Mouse (Mus musculus) liver, embryonic 16.5 days (tissue): ENCODE measurements around the gene Cradd. TPM values are rescaled to one million over a fixed set of nuclear protein-coding genes. Genes with fewer than 3 reads are reported as not detected.

Experiments used
- ATAC-seq: fragments of 200-750 bp; cut with Nextera tagmentation; 2 replicates; pipeline ENCODE4 v1.8.0; 2017; ENCODE audit warnings: low read depth, mild to moderate bottlenecking, moderate number of reproducible peaks, moderate library complexity
- H3K27ac ChIP-seq: fragments of 300-500 bp; sonication (generic); 2 replicates; pipeline ENCODE4 v1.5.1; 2014; ENCODE audit warnings: mild to moderate bottlenecking, low read length
- H3K27me3 ChIP-seq: fragments of 300-500 bp; sonication (generic); 2 replicates; pipeline ENCODE4 v1.6.1; 2014; ENCODE audit warnings: low read depth, low read length, mixed read lengths; ENCODE audit not compliant: control insufficient read depth, insufficient read depth
- H3K36me3 ChIP-seq: fragments of 300-500 bp; sonication (generic); 2 replicates; pipeline ENCODE4 v1.6.1; 2014; ENCODE audit warnings: mild to moderate bottlenecking; ENCODE audit not compliant: control insufficient read depth, insufficient read depth
- H3K4me1 ChIP-seq: fragments of 300-500 bp; sonication (generic); 2 replicates; pipeline ENCODE4 v1.6.1; 2014; ENCODE audit warnings: low read depth, low read length, mixed read lengths; ENCODE audit not compliant: control insufficient read depth
- H3K4me2 ChIP-seq: fragments of 300-500 bp; sonication (generic); 2 replicates; pipeline ENCODE4 v1.6.1; 2014; ENCODE audit warnings: low read depth, low read length, mixed read lengths
- H3K4me3 ChIP-seq: fragments of 300-500 bp; sonication (generic); 2 replicates; pipeline ENCODE4 v1.5.1; 2014; ENCODE audit warnings: low read depth, mild to moderate bottlenecking, low read length
- H3K9ac ChIP-seq: fragments of 300-500 bp; sonication (generic); 2 replicates; pipeline ENCODE4 v1.6.1; 2014; ENCODE audit warnings: low read depth, low read length
- H3K9me3 ChIP-seq: fragments of 300-500 bp; sonication (generic); replicated peaks from 2 replicates; pipeline ENCODE4 v1.6.1; 2016; ENCODE audit warnings: low read length; ENCODE audit not compliant: control insufficient read depth
- WGBS: fragments of 180-500 bp; shearing (Covaris S2); extraction: QIAGEN DNeasy Blood & Tissue Kit; methylation state at CpG from one replicate; pipeline ENCODE4 v1.1.7; 2014; ENCODE audit not compliant: insufficient replicate concordance; 5-methylcytosine and 5-hydroxymethylcytosine counted together
- polyA plus RNA-seq: library from polyadenylated mRNA; unstranded; fragments of >200 nt; fragmentation: Nextera tagmentation; extraction: Ambion mirVana; gene quantifications from 2 replicates; pipeline ENCODE4 v1.2.1, GENCODE M21; 2015

The Cradd gene
- polyA plus RNA-seq, 1 experiment from 2014 or later, result 4.4 TPM

GRCm38 (mm10) chr10:95236226-95236625, 87.7 kb downstream of the Cradd start:
- no peak overlapping the region for H3K27ac ChIP-seq
- no peak overlapping the region for H3K9ac ChIP-seq
- no peaks in the 10 kb centered on the region for H3K27me3 ChIP-seq
- WGBS, result 24% methylated on average over 8 of the region's 8 CpGs
- H3K4me3 ChIP-seq, result no peak overlapping the region
- no peaks in the 10 kb centered on the region; the same call in 1 of the 2 replicates for H3K4me1 ChIP-seq
- H3K9me3 ChIP-seq, result no peaks in the 10 kb centered on the region
- H3K36me3 ChIP-seq, result no peaks in the 10 kb centered on the region
- no peak overlapping the region for H3K4me2 ChIP-seq
- peak; percentile 55 for ATAC-seq

GRCm38 (mm10) chr10:95234661-95235060, 89.3 kb downstream of the Cradd start:
- H3K27me3 ChIP-seq, result no peaks in the 10 kb centered on the region
- no peaks in the 10 kb centered on the region for H3K9me3 ChIP-seq
- H3K4me3 ChIP-seq, result no peak overlapping the region
- H3K4me1 ChIP-seq, result no peaks in the 10 kb centered on the region; the same call in 1 of the 2 replicates
- H3K36me3 ChIP-seq, result no peaks in the 10 kb centered on the region
- 71% methylated on average over 3 of the region's 3 CpGs for WGBS
- no peak overlapping the region for H3K9ac ChIP-seq
- no peak overlapping the region for H3K27ac ChIP-seq
- ATAC-seq, result no peak
- no peak overlapping the region for H3K4me2 ChIP-seq

- WGBS, result 83% methylated on average over 10 of the region's 10 CpGs
Measured at GRCm38 (mm10) chr10:95233044-95233443, 90.9 kb downstream of the Cradd start.

GRCm38 (mm10) chr10:95232554-95232953, 91.4 kb downstream of the Cradd start:
- no peak overlapping the region for H3K9ac ChIP-seq
- no peak overlapping the region for H3K4me2 ChIP-seq
- H3K27ac ChIP-seq, result no peak overlapping the region
- no peaks in the 10 kb centered on the region; the same call in 1 of the 2 replicates for H3K4me1 ChIP-seq
- no peaks in the 10 kb centered on the region for H3K27me3 ChIP-seq
- 51% methylated on average over 3 of the region's 3 CpGs for WGBS
- no peaks in the 10 kb centered on the region for H3K9me3 ChIP-seq
- no peak overlapping the region for H3K4me3 ChIP-seq
- no peaks in the 10 kb centered on the region for H3K36me3 ChIP-seq
- peak; percentile 32; the same call in 1 of the 2 replicates for ATAC-seq

More at GRCm38 (mm10) chr10:95233044-95233443, 90.9 kb downstream of the Cradd start:
- Histone ChIP-seq H3K36me3 (no peaks in the 10 kb centered on the region), H3K4me1 (no peaks in the 10 kb centered on the region; the same call in 1 of the 2 replicates), H3K4me2 (no peak overlapping the region), H3K9ac (no peak overlapping the region), H3K4me3 (no peak overlapping the region), H3K27ac (peak overlapping the region; percentile 7; the same call in 1 of the 2 replicates), H3K27me3 (no peaks in the 10 kb centered on the region), H3K9me3 (no peaks in the 10 kb centered on the region)
- no peak for ATAC-seq

GRCm38 (mm10) chr10:95228192-95228591, 95.7 kb downstream of the Cradd start:
- Histone ChIP-seq H3K4me1 (no peaks in the 10 kb centered on the region), H3K27me3 (no peaks in the 10 kb centered on the region), H3K9me3 (no peaks in the 10 kb centered on the region), H3K4me3 (no peak overlapping the region), H3K9ac (no peak overlapping the region), H3K4me2 (no peak overlapping the region), H3K27ac (no peak overlapping the region), H3K36me3 (no peaks in the 10 kb centered on the region)
- ATAC-seq, result no peak
- 69% methylated on average over 6 of the region's 6 CpGs for WGBS

GRCm38 (mm10) chr10:95227590-95227989, 96.3 kb downstream of the Cradd start:
- WGBS, result 28% methylated on average over 1 of the region's 1 CpGs
- no peak for ATAC-seq
- no peak overlapping the region for H3K9ac ChIP-seq

GRCm38 (mm10) chr10:95226772-95227171, 97.2 kb downstream of the Cradd start:
- H3K27ac ChIP-seq, result no peak overlapping the region
- H3K9ac ChIP-seq, result no peak overlapping the region
- H3K4me1 ChIP-seq, result no peaks in the 10 kb centered on the region
- H3K27me3 ChIP-seq, result no peaks in the 10 kb centered on the region
- no peaks in the 10 kb centered on the region for H3K36me3 ChIP-seq
- no peak for ATAC-seq
- H3K9me3 ChIP-seq, result no peaks in the 10 kb centered on the region
- H3K4me3 ChIP-seq, result no peak overlapping the region
- WGBS, result 17% methylated on average over 4 of the region's 4 CpGs
- no peak overlapping the region for H3K4me2 ChIP-seq

More at GRCm38 (mm10) chr10:95227590-95227989, 96.3 kb downstream of the Cradd start:
- H3K36me3 ChIP-seq, result no peaks in the 10 kb centered on the region
- H3K9me3 ChIP-seq, result no peaks in the 10 kb centered on the region
- H3K27me3 ChIP-seq, result no peaks in the 10 kb centered on the region
- H3K4me1 ChIP-seq, result no peaks in the 10 kb centered on the region
- H3K4me3 ChIP-seq, result no peak overlapping the region
- no peak overlapping the region for H3K4me2 ChIP-seq
- H3K27ac ChIP-seq, result no peak overlapping the region

GRCm38 (mm10) chr10:95225006-95225405, 98.9 kb downstream of the Cradd start:
- Histone ChIP-seq H3K4me1 (no peaks in the 10 kb centered on the region), H3K4me2 (no peak overlapping the region), H3K9ac (no peak overlapping the region), H3K36me3 (no peaks in the 10 kb centered on the region), H3K9me3 (no peaks in the 10 kb centered on the region), H3K27ac (no peak overlapping the region), H3K27me3 (no peaks in the 10 kb centered on the region), H3K4me3 (no peak overlapping the region)
- ATAC-seq, result no peak
- 69% methylated on average over 4 of the region's 4 CpGs for WGBS

GRCm38 (mm10) chr10:95223211-95223610, 100.7 kb downstream of the Cradd start:
- no peak overlapping the region for H3K9ac ChIP-seq
- H3K36me3 ChIP-seq, result no peaks in the 10 kb centered on the region
- no peaks in the 10 kb centered on the region for H3K4me1 ChIP-seq
- no peak overlapping the region for H3K4me3 ChIP-seq
- no peaks in the 10 kb centered on the region for H3K9me3 ChIP-seq
- no peak overlapping the region for H3K27ac ChIP-seq
- WGBS, result 71% methylated on average over 16 of the region's 16 CpGs
- H3K4me2 ChIP-seq, result no peak overlapping the region
- no peak for ATAC-seq
- no peaks in the 10 kb centered on the region for H3K27me3 ChIP-seq
